Mouse (Mus musculus) C2C12 (cell line): ENCODE data around the gene Tmem189. TPM values are rescaled to one million over a fixed set of nuclear protein-coding genes. Genes with fewer than 3 reads are reported as not detected.
A peak's percentile ranks its signal among the peaks of the same experiment; 100 is the strongest.

Experiments
- H3K27me3 ChIP-seq: one replicate; pipeline ENCODE4 v1.6.1; 2011; ENCODE audit not compliant: control insufficient read depth, insufficient read depth, insufficient read length
- H3K36me3 ChIP-seq: one replicate; pipeline ENCODE4 v1.6.1; 2011; ENCODE audit not compliant: control insufficient read depth, insufficient read depth
- H3K4me3 ChIP-seq: one replicate; pipeline ENCODE4 v1.5.1; 2011; ENCODE audit warnings: mild to moderate bottlenecking, control low read depth; ENCODE audit not compliant: poor library complexity, insufficient read depth, severe bottlenecking
- H3K79me2 ChIP-seq: one replicate; pipeline ENCODE4 v1.6.1; 2011; ENCODE audit not compliant: control insufficient read depth, insufficient read depth
- H3K79me3 ChIP-seq: one replicate; pipeline ENCODE4 v1.6.1; 2011; ENCODE audit warnings: low read depth, control low read depth
- H3ac ChIP-seq: one replicate; pipeline ENCODE3; 2011; ENCODE audit warnings: low read depth; ENCODE audit not compliant: control insufficient read depth, insufficient read length
- CEBPB ChIP-seq: IDR thresholded peaks from one replicate; pipeline ENCODE4 v1.6.1; 2011; ENCODE audit warnings: low read depth, mild to moderate bottlenecking, control low read depth, moderate library complexity
- CTCF ChIP-seq: IDR thresholded peaks from one replicate; pipeline ENCODE4 v1.5.1; 2011; ENCODE audit not compliant: control insufficient read depth, insufficient read depth, insufficient read length
- FOSL1 ChIP-seq: IDR thresholded peaks from one replicate; pipeline ENCODE4 v1.8.0; 2011; ENCODE audit warnings: mild to moderate bottlenecking, low read length; ENCODE audit not compliant: poor library complexity, insufficient read depth, severe bottlenecking
- MAX ChIP-seq: IDR thresholded peaks from one replicate; pipeline ENCODE4 v1.6.1; 2011; ENCODE audit warnings: mild to moderate bottlenecking, control low read depth
- MYOD1 ChIP-seq: IDR thresholded peaks from one replicate; pipeline ENCODE4 v1.6.1; 2011; ENCODE audit warnings: low read depth; ENCODE audit not compliant: control insufficient read depth, insufficient read length
- MYOG ChIP-seq: IDR thresholded peaks from one replicate; pipeline ENCODE4 v1.6.1; 2011; ENCODE audit not compliant: control insufficient read depth, insufficient read length; ENCODE audit errors: extremely low read depth
- USF1 ChIP-seq: IDR thresholded peaks from one replicate; pipeline ENCODE4 v1.6.1; 2011; ENCODE audit warnings: low read depth, mild to moderate bottlenecking, control low read depth, moderate library complexity
- long read RNA-seq, 2 experiments: library from polyadenylated mRNA; unstranded; transcript quantifications; one replicate each; pipeline ENCODE4 v2.0.0; 2019 to 2020
- polyA plus RNA-seq: library from polyadenylated mRNA; unstranded; fragments of >200 nt; fragmentation: generic; extraction: Trizol; gene quantifications from one replicate; pipeline ENCODE4 v1.2.1, GENCODE M21; 2012; ENCODE audit warnings: missing spikeins

Gene Tmem189
- 34.5 TPM for polyA plus RNA-seq
- long read RNA-seq, experiment 1, transcript Tmem189-201 (6 exons, 2,329 nt): major isoform, 6 of 16 reads
- long read RNA-seq, experiment 1, partial matches to known transcripts: 2 of 16 reads
- long read RNA-seq, experiment 1, other reads (novel, unspliced or antisense): 7 of 16 reads
- long read RNA-seq, experiment 2, transcript Tmem189-201 (6 exons, 2,329 nt): major isoform, 8 of 10 reads
- long read RNA-seq, experiment 2, partial matches to known transcripts: 2 of 10 reads
- long read RNA-seq, experiment 2, other reads (novel, unspliced or antisense): 0 of 10 reads

DNA sequence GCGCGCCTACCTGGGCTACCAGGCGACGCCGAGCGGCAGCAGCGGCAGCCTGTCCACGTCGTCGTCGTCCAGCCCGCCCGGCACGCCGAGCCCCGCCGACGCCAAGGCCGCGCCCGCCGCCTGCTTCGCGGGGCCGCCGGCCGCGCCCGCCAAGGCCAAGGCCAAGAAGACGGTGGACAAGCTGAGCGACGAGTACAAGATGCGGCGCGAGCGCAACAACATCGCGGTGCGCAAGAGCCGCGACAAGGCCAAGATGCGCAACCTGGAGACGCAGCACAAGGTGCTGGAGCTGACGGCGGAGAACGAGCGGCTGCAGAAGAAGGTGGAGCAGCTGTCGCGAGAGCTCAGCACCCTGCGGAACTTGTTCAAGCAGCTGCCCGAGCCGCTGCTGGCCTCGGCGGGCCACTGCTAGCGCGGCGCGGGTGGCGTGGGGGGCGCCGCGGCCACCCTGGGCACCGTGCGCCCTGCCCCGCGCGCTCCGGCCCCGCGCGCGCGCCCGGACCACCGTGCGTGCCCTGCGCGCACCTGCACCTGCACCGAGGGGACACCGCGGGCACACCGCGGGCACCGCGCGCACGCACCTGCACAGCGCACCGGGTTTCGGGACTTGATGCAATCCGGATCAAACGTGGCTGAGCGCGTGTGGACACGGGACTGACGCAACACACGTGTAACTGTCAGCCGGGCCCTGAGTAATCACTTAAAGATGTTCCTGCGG, at the start of gene Tmem189:
TSS of gene Tmem189 (minus strand) at position 322 of the 718 bp plus-strand sequence.
- Histone ChIP-seq H3K36me3 (peaks cover 20% of the 10 kb centered on the region), H3K79me3 (peaks cover 30% of the 10 kb centered on the region), H3ac (peak within 1 kb of the TSS; percentile 90), H3K4me3 (peak within 1 kb of the TSS; percentile 86), H3K27me3 (no peaks in the 10 kb centered on the region), H3K79me2 (peaks cover 46% of the 10 kb centered on the region)
- TF ChIP-seq MAX (peak; percentile 86), CEBPB (peak; percentile 75), USF1 (no peak), MYOD1 (peak; percentile 47), FOSL1 (no peak), CTCF (peak; percentile 0), MYOG (no peak)

DNA sequence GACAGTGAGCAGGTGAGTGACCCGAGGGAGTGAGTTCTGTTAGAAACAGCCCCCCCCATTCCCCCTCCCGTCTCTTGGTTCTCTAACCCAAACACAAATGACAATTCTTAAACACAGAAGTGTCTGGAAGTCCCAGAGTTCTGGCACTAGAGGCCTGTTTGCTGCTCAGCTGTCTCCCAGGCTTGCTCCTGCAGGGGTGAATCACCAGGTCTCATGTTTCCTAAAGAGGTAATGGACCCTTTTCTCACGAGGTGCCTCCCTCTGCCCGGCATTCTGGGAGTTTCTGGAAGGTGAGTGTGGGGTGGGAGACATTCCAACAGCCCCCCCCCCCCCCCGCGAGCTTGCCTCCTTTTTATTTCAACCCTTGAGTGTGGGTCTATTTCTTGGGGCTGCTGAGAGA, 49.4 kb upstream of the Tmem189 start:
- peak; percentile 56 for TF ChIP-seq MYOD1
- no peak for TF ChIP-seq FOSL1
- TF ChIP-seq MAX: no peak
- TF ChIP-seq CEBPB: no peak
- TF ChIP-seq MYOG: no peak
- no peak for TF ChIP-seq USF1
- no peak overlapping the region for H3K4me3 ChIP-seq
- no peaks in the 10 kb centered on the region for H3K36me3 ChIP-seq
- H3K27me3 ChIP-seq: no peaks in the 10 kb centered on the region
- no peaks in the 10 kb centered on the region for H3K79me2 ChIP-seq
- no peaks in the 10 kb centered on the region for H3K79me3 ChIP-seq
- no peak overlapping the region for H3ac ChIP-seq

DNA sequence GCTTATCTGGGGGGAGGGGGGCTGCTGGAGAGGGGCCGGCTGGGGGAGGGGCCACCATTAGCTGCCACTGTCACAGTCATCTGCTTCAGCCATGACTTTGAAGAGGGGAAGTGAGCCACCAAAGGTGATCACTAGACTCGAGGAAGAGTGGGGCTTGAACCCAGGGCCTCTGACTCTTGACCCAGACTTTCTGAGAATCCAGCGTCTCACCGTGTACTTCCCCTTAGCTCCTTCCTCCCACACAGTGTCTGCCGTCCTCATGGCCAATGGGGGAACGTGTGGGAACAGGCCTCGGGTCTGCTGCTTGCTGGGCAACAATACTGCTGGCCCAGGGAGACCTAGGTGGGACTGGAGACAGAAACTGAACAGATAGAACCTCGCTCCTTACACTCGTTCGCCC, 45.2 kb upstream of the Tmem189 start:
- Histone ChIP-seq H3K79me3 (no peaks in the 10 kb centered on the region), H3K36me3 (no peaks in the 10 kb centered on the region), H3ac (no peak overlapping the region), H3K4me3 (no peak overlapping the region), H3K79me2 (no peaks in the 10 kb centered on the region), H3K27me3 (no peaks in the 10 kb centered on the region)
- TF ChIP-seq USF1 (no peak), FOSL1 (no peak), MYOG (no peak), CTCF (no peak), MYOD1 (no peak), MAX (no peak), CEBPB (no peak)

DNA sequence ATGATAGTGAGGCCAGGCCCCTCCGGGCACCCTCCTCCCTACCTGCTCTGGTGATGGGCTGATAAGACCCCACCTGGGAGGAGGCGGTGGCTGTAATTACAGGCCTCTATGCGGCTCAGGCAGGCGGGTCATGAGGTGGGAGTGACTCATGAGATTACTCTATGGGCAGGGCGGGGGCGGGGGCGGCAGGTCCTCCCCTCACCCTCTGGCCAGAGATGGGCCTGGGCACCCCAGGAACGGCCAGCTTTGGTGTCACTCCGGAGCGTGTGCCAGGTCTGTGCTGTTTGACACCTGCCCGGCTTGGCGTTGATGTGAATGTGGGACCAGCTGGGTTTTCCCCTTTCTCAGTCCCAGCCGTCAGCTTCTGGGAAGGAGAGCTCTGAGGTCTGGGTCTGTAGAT, 41.5 kb upstream of the Tmem189 start:
- Histone ChIP-seq H3K79me3 (no peaks in the 10 kb centered on the region), H3ac (no peak overlapping the region), H3K79me2 (no peaks in the 10 kb centered on the region), H3K27me3 (no peaks in the 10 kb centered on the region), H3K4me3 (no peak overlapping the region), H3K36me3 (no peaks in the 10 kb centered on the region)
- TF ChIP-seq MYOD1 (no peak), CEBPB (no peak), USF1 (no peak), MYOG (no peak), CTCF (no peak), FOSL1 (no peak), MAX (no peak)

DNA sequence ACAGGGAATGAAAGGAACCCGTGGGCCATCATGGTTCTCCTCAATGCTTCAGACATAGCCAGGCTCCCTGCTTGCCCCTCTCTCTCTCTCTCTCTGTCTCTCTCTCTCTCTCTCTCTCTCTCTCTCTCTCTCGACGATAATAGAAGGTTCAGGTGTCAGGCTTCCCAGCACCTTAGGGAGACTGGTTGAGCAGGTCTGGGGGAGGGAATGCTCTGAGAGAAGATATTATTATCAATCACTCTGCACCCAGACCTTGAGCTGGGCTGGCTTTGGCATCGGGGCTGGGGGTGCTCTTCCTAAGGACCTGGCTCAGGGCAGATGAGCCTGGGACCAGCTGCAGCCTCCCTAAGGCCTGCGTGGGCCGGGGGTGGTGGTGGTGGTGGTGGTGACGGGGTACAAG, 40.4 kb upstream of the Tmem189 start:
- Histone ChIP-seq H3K4me3 (no peak overlapping the region), H3K79me3 (no peaks in the 10 kb centered on the region), H3ac (no peak overlapping the region), H3K27me3 (no peaks in the 10 kb centered on the region), H3K79me2 (no peaks in the 10 kb centered on the region), H3K36me3 (no peaks in the 10 kb centered on the region)
- no peak for TF ChIP-seq MYOG
- TF ChIP-seq FOSL1: no peak
- TF ChIP-seq CEBPB: no peak
- TF ChIP-seq USF1: no peak
- no peak for TF ChIP-seq MAX
- no peak for TF ChIP-seq CTCF
- no peak for TF ChIP-seq MYOD1
